Mouse (Mus musculus) megakaryocyte, embryonic 14.5 days (primary cell): Measurements from ENCODE around the gene Trnau1ap.

Source experiments
- FLI1 ChIP-seq: IDR thresholded peaks from 2 replicates; pipeline ENCODE4 v1.6.1; 2012; ENCODE audit warnings: low read length, inconsistent platforms, mixed read lengths
- GATA1 ChIP-seq: IDR thresholded peaks from 3 replicates; pipeline ENCODE4 v1.6.1; 2012; ENCODE audit warnings: mixed read lengths, low read length, inconsistent platforms, borderline replicate concordance

DNA sequence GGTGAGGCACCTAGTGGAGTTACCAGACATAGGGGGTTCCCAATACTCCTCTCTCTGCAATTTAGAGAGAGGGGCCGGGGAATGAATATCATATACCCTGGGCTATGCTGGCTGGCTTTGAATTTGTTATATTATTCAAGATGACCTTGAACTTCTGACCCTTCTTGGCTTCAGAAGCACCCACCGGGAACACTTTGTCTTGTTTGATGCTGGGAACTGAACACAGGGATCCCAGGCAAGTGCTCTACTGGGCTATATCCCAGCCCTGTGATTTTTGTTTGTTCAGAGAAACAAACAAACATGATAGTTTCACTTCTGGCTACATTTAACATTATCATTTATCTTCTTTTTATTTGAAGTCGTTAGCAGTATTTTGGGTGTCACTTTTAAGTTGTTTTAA lies 26.1 kb upstream of the Trnau1ap start:
- no peak for TF ChIP-seq GATA1
- no peak for TF ChIP-seq FLI1
